Comparison of ENCODE assay signal across 11 mouse cellular contexts in genomic region chr4:142066576-142066975, GRCm38 (mm10). TPM values are rescaled to one million over a fixed set of nuclear protein-coding genes. Genes with fewer than 3 reads are reported as not detected.
DNase-seq lines count a peak whose midpoint lies in the region; ATAC-seq and TF ChIP-seq lines count a peak whose summit lies in the region.
"Had no signal": no experiment of that assay in that cellular context is flagged by ENCODE, and none has a peak within 500 bp of the region (broad histone marks: within the 10 kb centered on the region; RNA-seq: fewer than 3 reads in every experiment).

No protein-coding gene starts in this region.

- H3K27ac ChIP-seq in ES-Bruce4 (ENCODE audit: insufficient read depth, low read length): peak overlapping the region; percentile 87
- H3K27ac ChIP-seq in ES-E14 (ENCODE audit: insufficient read depth, low read depth, low read length, poor library complexity, severe bottlenecking): peak overlapping the region; percentile 73; the same call in 1 of the 2 replicates

- no peak for TF ChIP-seq CTCF in ES-Bruce4 (IDR thresholded peaks at IDR 0.05; ENCODE audit: low read depth, low read length)

- no peaks in the 10 kb centered on the region for H3K9me3 ChIP-seq in ES-Bruce4 (replicated peaks; ENCODE audit: control insufficient read depth, insufficient read depth, low read length, poor library complexity, severe bottlenecking)
- H3K9me3 ChIP-seq in ES-E14 (ENCODE audit: control insufficient read depth, insufficient read depth, low read depth, low read length): no peaks in the 10 kb centered on the region

- no peak for ATAC-seq in granulocyte monocyte progenitor cell, adult 5-6 weeks (replicated peaks; ENCODE audit: poor library complexity, severe bottlenecking)
- ATAC-seq: forebrain, embryonic 16.5 days had no signal

- H3K4me1 ChIP-seq in ES-Bruce4 (ENCODE audit: control insufficient read depth, insufficient read depth, low read length) (peaks cover 29% of the 10 kb centered on the region), ES-E14 (ENCODE audit: control insufficient read depth in 2 of 2, insufficient read depth in 2 of 2, low read length in 2 of 2, poor library complexity in 1 of 2) (peaks cover 49 to 58% of the 10 kb centered on the region in 2 experiments)

- no peak overlapping the region for H3K4me3 ChIP-seq in ES-Bruce4 (ENCODE audit: low read depth, low read length)
- H3K4me3 ChIP-seq in ES-E14 (ENCODE audit: insufficient read depth in 1 of 2, low read depth in 1 of 2, low read length in 2 of 2, poor library complexity in 1 of 2, severe bottlenecking in 1 of 2): no peak overlapping the region

- H3K36me3 ChIP-seq in ES-Bruce4 (ENCODE audit: control insufficient read depth, insufficient read depth, low read length, poor library complexity, severe bottlenecking) (no peaks in the 10 kb centered on the region), ES-E14 (ENCODE audit: control insufficient read depth, insufficient read depth, low read length, poor library complexity, severe bottlenecking) (no peaks in the 10 kb centered on the region)
- H3K36me3 ChIP-seq: G1E had no signal

- no peaks in the 10 kb centered on the region for H3K27me3 ChIP-seq in ES-Bruce4 (ENCODE audit: control insufficient read depth, insufficient read depth, low read length, poor library complexity, severe bottlenecking)

- DNase-seq in kidney, adult 11 months: peak; percentile 60
- no peak for DNase-seq in kidney, adult 18-20 months
- no peak for DNase-seq in ES-E14 (ENCODE audit: low read depth, low spot score)
- DNase-seq in kidney, postnatal 14 days: peak; percentile 67
- no peak for DNase-seq in Muller cell, postnatal 12 days (ENCODE audit: inconsistent ontology term)
- DNase-seq: cerebellum, postnatal 14 days; right cerebral cortex, postnatal 14 days had no signal

- H3K9ac ChIP-seq in ES-Bruce4 (ENCODE audit: low read depth, poor library complexity, severe bottlenecking) (peak overlapping the region; percentile 46), ES-E14 (ENCODE audit: insufficient read depth, low read depth, low read length, poor library complexity, severe bottlenecking) (0 out of 2 replicates have a peak overlapping the region, but pooled peaks have one; percentile 51)

- in situ Hi-C loops in ES-E14 (cut with MboI; ENCODE audit: low sequenced_read_pairs in 2 of 2, unreplicated experiment in 2 of 2): no loop called here

- TF ChIP-seq EP300 in ES-Bruce4 (IDR thresholded peaks at IDR 0.05; ENCODE audit: insufficient read depth, low read depth, low read length): no peak

- TF ChIP-seq POLR2A in ES-Bruce4 (IDR thresholded peaks at IDR 0.05; ENCODE audit: insufficient read depth, low read length): no peak

TF ChIP-seq in ES-E14, 5 proteins besides CTCF, POLR2A, EP300 and RAD21:
- no peak for TF ChIP-seq MAFK (IDR thresholded peaks at IDR 0.05; ENCODE audit: insufficient read depth, low read depth, low read length)

RNA-seq across cellular contexts. Expression of gene Tmem51, which starts 17.5 kb away (rescaled TPM):
- polyA plus RNA-seq in ES-Bruce4 (2011; ENCODE audit: insufficient read depth, insufficient read length, low read depth, missing spikeins): 16.8 and 18.9 TPM in 2 replicates
- 13.6 and 24.0 TPM in 2 replicates for total RNA-seq in ES-E14 (2012; rRNA removed)
- 0.41 TPM in 1 of 2 replicates, not detected in the other for total RNA-seq in granulocyte monocyte progenitor cell, adult 5-6 weeks (2014; fragmentation: Nextera tagmentation)
- total RNA-seq in granulocyte monocyte progenitor cell, adult 5-6 weeks (2017): 1.1 TPM in 1 of 2 replicates, not detected in the other
- polyA plus RNA-seq: G1E had no signal

RNA-seq across cellular contexts. Expression of gene Fhad1, which starts 51.7 kb away (rescaled TPM):
- 1.5 and 2.1 TPM in 2 replicates for polyA plus RNA-seq in ES-Bruce4 (2011; ENCODE audit: insufficient read depth, insufficient read length, low read depth, missing spikeins)
- 0.49 and 0.74 TPM in 2 replicates for total RNA-seq in ES-E14 (2012; rRNA removed)
- not detected in 2 replicates for total RNA-seq in granulocyte monocyte progenitor cell, adult 5-6 weeks (2014; fragmentation: Nextera tagmentation)
- 0.39 TPM in 1 of 2 replicates, not detected in the other for total RNA-seq in granulocyte monocyte progenitor cell, adult 5-6 weeks (2017)
- polyA plus RNA-seq: G1E had no signal

Comparison
In these comparisons a context has a peak if more than half of its experiments do, and no peak if none do; other contexts are left out.
1. DNase-seq: peak in kidney, adult 11 months (single experiment) and kidney, postnatal 14 days (single experiment); none in kidney, adult 18-20 months (single experiment), ES-E14 (single experiment) and Muller cell, postnatal 12 days (single experiment).